Mouse (Mus musculus): ENCODE measurements around the gene Nln. TPM values are rescaled to one million over a fixed set of nuclear protein-coding genes. Genes with fewer than 3 reads are reported as not detected.

Nln gene
- polyA plus RNA-seq, 1 experiment: 26.0 TPM

GRCm38 (mm10) chr13:104037531-104038290 lies 71.7 kb downstream of the Nln start:
- TF ChIP-seq POLR2A (IDR thresholded peaks at IDR 0.05; ENCODE audit: borderline replicate concordance, low read depth, low read length) (no peak), CTCF (IDR thresholded peaks at IDR 0.05; ENCODE audit: low read depth, low read length) (no peak)
- Histone ChIP-seq H3K4me1 (ENCODE audit: control insufficient read depth, insufficient read depth, low read length) (peaks cover 41% of the 10 kb centered on the region), H3K4me3 (ENCODE audit: insufficient read depth, low read length) (no peak overlapping the region), H3K27ac (ENCODE audit: insufficient read depth, low read depth, low read length) (no peak overlapping the region)

- TF ChIP-seq POLR2A (IDR thresholded peaks at IDR 0.05; ENCODE audit: borderline replicate concordance, low read depth, low read length) (no peak), CTCF (IDR thresholded peaks at IDR 0.05; ENCODE audit: low read depth, low read length) (no peak)
- Histone ChIP-seq H3K4me1 (ENCODE audit: control insufficient read depth, insufficient read depth, low read length) (peaks cover 49% of the 10 kb centered on the region), H3K27ac (ENCODE audit: insufficient read depth, low read depth, low read length) (no peak overlapping the region), H3K4me3 (ENCODE audit: insufficient read depth, low read length) (no peak overlapping the region)
Observed at GRCm38 (mm10) chr13:104036494-104037290, 72.7 kb downstream of the Nln start.

GRCm38 (mm10) chr13:104035651-104036050 lies 73.8 kb downstream of the Nln start:
- TF ChIP-seq POLR2A (IDR thresholded peaks at IDR 0.05; ENCODE audit: borderline replicate concordance, low read depth, low read length) (no peak), CTCF (IDR thresholded peaks at IDR 0.05; ENCODE audit: low read depth, low read length) (no peak)
- H3K27ac ChIP-seq (ENCODE audit: insufficient read depth, low read depth, low read length): no peak overlapping the region
- H3K4me3 ChIP-seq (ENCODE audit: insufficient read depth, low read length): no peak overlapping the region
- H3K4me1 ChIP-seq (ENCODE audit: control insufficient read depth, insufficient read depth, low read length): peaks cover 44% of the 10 kb centered on the region

GRCm38 (mm10) chr13:104034854-104035253 lies 74.6 kb downstream of the Nln start:
- H3K4me1 ChIP-seq (ENCODE audit: control insufficient read depth, insufficient read depth, low read length): peaks cover 36% of the 10 kb centered on the region
- H3K4me3 ChIP-seq (ENCODE audit: insufficient read depth, low read length): no peak overlapping the region
- H3K27ac ChIP-seq (ENCODE audit: insufficient read depth, low read depth, low read length): no peak overlapping the region
- TF ChIP-seq CTCF (IDR thresholded peaks at IDR 0.05; ENCODE audit: low read depth, low read length) (no peak), POLR2A (IDR thresholded peaks at IDR 0.05; ENCODE audit: borderline replicate concordance, low read depth, low read length) (no peak)

- no peak for TF ChIP-seq POLR2A (IDR thresholded peaks at IDR 0.05; ENCODE audit: borderline replicate concordance, low read depth, low read length)
- no peak for TF ChIP-seq CTCF (IDR thresholded peaks at IDR 0.05; ENCODE audit: low read depth, low read length)
- H3K4me3 ChIP-seq (ENCODE audit: insufficient read depth, low read length): no peak overlapping the region
- H3K27ac ChIP-seq (ENCODE audit: insufficient read depth, low read depth, low read length): peak overlapping the region; percentile 56
- H3K4me1 ChIP-seq (ENCODE audit: control insufficient read depth, insufficient read depth, low read length): peaks cover 27% of the 10 kb centered on the region
Observed at GRCm38 (mm10) chr13:104032620-104033133, 76.7 kb downstream of the Nln start.

- no peak for TF ChIP-seq POLR2A (IDR thresholded peaks at IDR 0.05; ENCODE audit: borderline replicate concordance, low read depth, low read length)
- TF ChIP-seq CTCF (IDR thresholded peaks at IDR 0.05; ENCODE audit: low read depth, low read length): no peak
- peaks cover 27% of the 10 kb centered on the region for H3K4me1 ChIP-seq (ENCODE audit: control insufficient read depth, insufficient read depth, low read length)
- H3K4me3 ChIP-seq (ENCODE audit: insufficient read depth, low read length): no peak overlapping the region
- peak overlapping the region; percentile 56 for H3K27ac ChIP-seq (ENCODE audit: insufficient read depth, low read depth, low read length)
Observed at GRCm38 (mm10) chr13:104031821-104032331, 77.5 kb downstream of the Nln start.

- Histone ChIP-seq H3K4me3 (ENCODE audit: insufficient read depth, low read length) (no peak overlapping the region), H3K27ac (ENCODE audit: insufficient read depth, low read depth, low read length) (no peak overlapping the region), H3K4me1 (ENCODE audit: control insufficient read depth, insufficient read depth, low read length) (peaks cover 27% of the 10 kb centered on the region)
- TF ChIP-seq CTCF (IDR thresholded peaks at IDR 0.05; ENCODE audit: low read depth, low read length): no peak
- no peak for TF ChIP-seq POLR2A (IDR thresholded peaks at IDR 0.05; ENCODE audit: borderline replicate concordance, low read depth, low read length)
Observed at GRCm38 (mm10) chr13:104030956-104031355, 78.5 kb downstream of the Nln start.

GRCm38 (mm10) chr13:104029511-104029910 lies 79.9 kb downstream of the Nln start:
- H3K27ac ChIP-seq (ENCODE audit: insufficient read depth, low read depth, low read length): no peak overlapping the region
- peaks cover 24% of the 10 kb centered on the region for H3K4me1 ChIP-seq (ENCODE audit: control insufficient read depth, insufficient read depth, low read length)
- TF ChIP-seq CTCF (IDR thresholded peaks at IDR 0.05; ENCODE audit: low read depth, low read length) (no peak), POLR2A (IDR thresholded peaks at IDR 0.05; ENCODE audit: borderline replicate concordance, low read depth, low read length) (no peak)
- no peak overlapping the region for H3K4me3 ChIP-seq (ENCODE audit: insufficient read depth, low read length)

GRCm38 (mm10) chr13:104029089-104029488 lies 80.3 kb downstream of the Nln start:
- TF ChIP-seq CTCF (IDR thresholded peaks at IDR 0.05; ENCODE audit: low read depth, low read length) (no peak), POLR2A (IDR thresholded peaks at IDR 0.05; ENCODE audit: borderline replicate concordance, low read depth, low read length) (no peak)
- Histone ChIP-seq H3K4me3 (ENCODE audit: insufficient read depth, low read length) (no peak overlapping the region), H3K4me1 (ENCODE audit: control insufficient read depth, insufficient read depth, low read length) (peaks cover 20% of the 10 kb centered on the region), H3K27ac (ENCODE audit: insufficient read depth, low read depth, low read length) (no peak overlapping the region)

All from bone marrow macrophage, adult 2 months (primary cell).